Mouse (Mus musculus): ENCODE results near the gene Tnfaip8l3. TPM values are rescaled to one million over a fixed set of nuclear protein-coding genes. Genes with fewer than 3 reads are reported as not detected.

Tnfaip8l3 gene
- not detected in 2 replicates for polyA plus RNA-seq (2012; ENCODE audit: insufficient read depth, insufficient read length, missing spikeins)

GRCm38 (mm10) chr9:54068032-54068649, at the start of gene Tnfaip8l3:
TSS of gene Tnfaip8l3 (minus strand) at chr9:54068388.
- Histone ChIP-seq H3K4me3 (ENCODE audit: insufficient read depth, low read depth, low read length) (peak within 1 kb of the TSS; percentile 53), H3K4me1 (ENCODE audit: control insufficient read depth, insufficient read depth, insufficient read length, low read length) (no peaks in the 10 kb centered on the region), H3K27ac (replicated peaks; ENCODE audit: low read depth, low read length) (no peak within 1 kb of the TSS)

GRCm38 (mm10) chr9:54112726-54113125, 44.5 kb upstream of the Tnfaip8l3 start:
- H3K27ac ChIP-seq (replicated peaks; ENCODE audit: low read depth, low read length): no peak overlapping the region
- no peaks in the 10 kb centered on the region for H3K4me1 ChIP-seq (ENCODE audit: control insufficient read depth, insufficient read depth, insufficient read length, low read length)
- H3K4me3 ChIP-seq (ENCODE audit: insufficient read depth, low read depth, low read length): no peak overlapping the region

- H3K27ac ChIP-seq (replicated peaks; ENCODE audit: low read depth, low read length): no peak overlapping the region
- no peaks in the 10 kb centered on the region for H3K4me1 ChIP-seq (ENCODE audit: control insufficient read depth, insufficient read depth, insufficient read length, low read length)
- no peak overlapping the region for H3K4me3 ChIP-seq (ENCODE audit: insufficient read depth, low read depth, low read length)
Observed at GRCm38 (mm10) chr9:54098636-54099035, 30.4 kb upstream of the Tnfaip8l3 start.

GRCm38 (mm10) chr9:54097091-54097490, 28.9 kb upstream of the Tnfaip8l3 start:
- Histone ChIP-seq H3K4me3 (ENCODE audit: insufficient read depth, low read depth, low read length) (no peak overlapping the region), H3K4me1 (ENCODE audit: control insufficient read depth, insufficient read depth, insufficient read length, low read length) (no peaks in the 10 kb centered on the region), H3K27ac (replicated peaks; ENCODE audit: low read depth, low read length) (no peak overlapping the region)

- Histone ChIP-seq H3K27ac (replicated peaks; ENCODE audit: low read depth, low read length) (no peak overlapping the region), H3K4me1 (ENCODE audit: control insufficient read depth, insufficient read depth, insufficient read length, low read length) (no peaks in the 10 kb centered on the region), H3K4me3 (ENCODE audit: insufficient read depth, low read depth, low read length) (no peak overlapping the region)
Observed at GRCm38 (mm10) chr9:54084245-54084644, 16.1 kb upstream of the Tnfaip8l3 start.

GRCm38 (mm10) chr9:54077740-54078139, 9.6 kb upstream of the Tnfaip8l3 start:
- no peaks in the 10 kb centered on the region for H3K4me1 ChIP-seq (ENCODE audit: control insufficient read depth, insufficient read depth, insufficient read length, low read length)
- no peak overlapping the region for H3K27ac ChIP-seq (replicated peaks; ENCODE audit: low read depth, low read length)
- no peak overlapping the region for H3K4me3 ChIP-seq (ENCODE audit: insufficient read depth, low read depth, low read length)

GRCm38 (mm10) chr9:54074901-54075300, 6.7 kb upstream of the Tnfaip8l3 start:
- no peaks in the 10 kb centered on the region for H3K4me1 ChIP-seq (ENCODE audit: control insufficient read depth, insufficient read depth, insufficient read length, low read length)
- no peak overlapping the region for H3K27ac ChIP-seq (replicated peaks; ENCODE audit: low read depth, low read length)
- no peak overlapping the region for H3K4me3 ChIP-seq (ENCODE audit: insufficient read depth, low read depth, low read length)

- H3K27ac ChIP-seq (replicated peaks; ENCODE audit: low read depth, low read length): no peak overlapping the region
Observed at GRCm38 (mm10) chr9:54073688-54074087, 5.5 kb upstream of the Tnfaip8l3 start.

GRCm38 (mm10) chr9:54071474-54072095, 3.4 kb upstream of the Tnfaip8l3 start:
- no peak overlapping the region for H3K27ac ChIP-seq (replicated peaks; ENCODE audit: low read depth, low read length)
- H3K4me1 ChIP-seq (ENCODE audit: control insufficient read depth, insufficient read depth, insufficient read length, low read length): no peaks in the 10 kb centered on the region
- H3K4me3 ChIP-seq (ENCODE audit: insufficient read depth, low read depth, low read length): no peak overlapping the region

More at GRCm38 (mm10) chr9:54073688-54074087, 5.5 kb upstream of the Tnfaip8l3 start:
- no peak overlapping the region for H3K4me3 ChIP-seq (ENCODE audit: insufficient read depth, low read depth, low read length)
- no peaks in the 10 kb centered on the region for H3K4me1 ChIP-seq (ENCODE audit: control insufficient read depth, insufficient read depth, insufficient read length, low read length)

- H3K27ac ChIP-seq (replicated peaks; ENCODE audit: low read depth, low read length): no peak overlapping the region
Observed at GRCm38 (mm10) chr9:54069204-54069603, 1.0 kb upstream of the Tnfaip8l3 start.

GRCm38 (mm10) chr9:54068777-54069176, 589 bp upstream of the Tnfaip8l3 start:
- H3K27ac ChIP-seq (replicated peaks; ENCODE audit: low read depth, low read length): no peak overlapping the region
- no peaks in the 10 kb centered on the region for H3K4me1 ChIP-seq (ENCODE audit: control insufficient read depth, insufficient read depth, insufficient read length, low read length)
- H3K4me3 ChIP-seq (ENCODE audit: insufficient read depth, low read depth, low read length): peak overlapping the region; percentile 53

More at GRCm38 (mm10) chr9:54069204-54069603, 1.0 kb upstream of the Tnfaip8l3 start:
- H3K4me3 ChIP-seq (ENCODE audit: insufficient read depth, low read depth, low read length): peak overlapping the region; percentile 53
- no peaks in the 10 kb centered on the region for H3K4me1 ChIP-seq (ENCODE audit: control insufficient read depth, insufficient read depth, insufficient read length, low read length)

GRCm38 (mm10) chr9:54067642-54068031, 551 bp downstream of the Tnfaip8l3 start:
- Histone ChIP-seq H3K27ac (replicated peaks; ENCODE audit: low read depth, low read length) (no peak overlapping the region), H3K4me1 (ENCODE audit: control insufficient read depth, insufficient read depth, insufficient read length, low read length) (no peaks in the 10 kb centered on the region), H3K4me3 (ENCODE audit: insufficient read depth, low read depth, low read length) (peak overlapping the region; percentile 47)

GRCm38 (mm10) chr9:54064836-54065235, 3.4 kb downstream of the Tnfaip8l3 start:
- no peak overlapping the region for H3K4me3 ChIP-seq (ENCODE audit: insufficient read depth, low read depth, low read length)
- H3K27ac ChIP-seq (replicated peaks; ENCODE audit: low read depth, low read length): no peak overlapping the region
- no peaks in the 10 kb centered on the region for H3K4me1 ChIP-seq (ENCODE audit: control insufficient read depth, insufficient read depth, insufficient read length, low read length)

GRCm38 (mm10) chr9:54063655-54064054, 4.5 kb downstream of the Tnfaip8l3 start:
- Histone ChIP-seq H3K4me3 (ENCODE audit: insufficient read depth, low read depth, low read length) (no peak overlapping the region), H3K27ac (replicated peaks; ENCODE audit: low read depth, low read length) (no peak overlapping the region), H3K4me1 (ENCODE audit: control insufficient read depth, insufficient read depth, insufficient read length, low read length) (no peaks in the 10 kb centered on the region)

GRCm38 (mm10) chr9:54061666-54062065, 6.5 kb downstream of the Tnfaip8l3 start:
- H3K27ac ChIP-seq (replicated peaks; ENCODE audit: low read depth, low read length): no peak overlapping the region
- no peaks in the 10 kb centered on the region for H3K4me1 ChIP-seq (ENCODE audit: control insufficient read depth, insufficient read depth, insufficient read length, low read length)
- no peak overlapping the region for H3K4me3 ChIP-seq (ENCODE audit: insufficient read depth, low read depth, low read length)

Data from brown adipose tissue, adult 24 weeks (tissue).